Mouse (Mus musculus) cortical plate, adult 2 months (tissue): ENCODE measurements around the gene Scamp2.

Experiments used
- CTCF ChIP-seq: fragments of 200-500 bp; IDR thresholded peaks from 2 replicates; pipeline ENCODE4 v1.5.1; 2011; ENCODE audit warnings: mild to moderate bottlenecking, control low read depth, low read length; ENCODE audit not compliant: insufficient read depth; ENCODE audit errors: extremely low read depth
- POLR2A ChIP-seq: fragments of 200-500 bp; IDR thresholded peaks from 2 replicates; pipeline ENCODE4 v1.6.1; 2011; ENCODE audit warnings: mild to moderate bottlenecking, low read length, control low read depth; ENCODE audit not compliant: insufficient read depth; ENCODE audit errors: extremely low read depth

DNA sequence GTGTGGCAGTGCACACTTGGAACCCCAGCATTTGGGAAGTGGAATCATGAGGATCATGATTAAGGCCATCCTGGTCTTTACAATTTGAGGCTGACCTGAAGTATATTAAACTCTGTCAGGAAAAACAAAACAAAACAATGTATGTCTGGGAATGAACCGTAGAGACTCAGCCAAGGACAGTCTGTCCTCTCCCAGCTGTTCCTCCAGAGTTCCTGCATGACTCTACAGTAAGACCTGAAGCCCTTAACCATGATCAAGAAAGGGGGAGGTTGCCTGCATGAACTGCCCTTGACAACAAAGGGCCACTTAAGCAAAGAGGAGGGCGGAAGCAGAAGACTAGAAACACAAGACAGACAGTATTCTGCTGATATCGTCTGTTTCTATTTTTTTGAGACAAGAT is 14.8 kb downstream of the Scamp2 start:
- TF ChIP-seq CTCF, result no peak
- no peak for TF ChIP-seq POLR2A
